ENCODE assay signal across 21 mouse cellular contexts in the genomic region with DNA sequence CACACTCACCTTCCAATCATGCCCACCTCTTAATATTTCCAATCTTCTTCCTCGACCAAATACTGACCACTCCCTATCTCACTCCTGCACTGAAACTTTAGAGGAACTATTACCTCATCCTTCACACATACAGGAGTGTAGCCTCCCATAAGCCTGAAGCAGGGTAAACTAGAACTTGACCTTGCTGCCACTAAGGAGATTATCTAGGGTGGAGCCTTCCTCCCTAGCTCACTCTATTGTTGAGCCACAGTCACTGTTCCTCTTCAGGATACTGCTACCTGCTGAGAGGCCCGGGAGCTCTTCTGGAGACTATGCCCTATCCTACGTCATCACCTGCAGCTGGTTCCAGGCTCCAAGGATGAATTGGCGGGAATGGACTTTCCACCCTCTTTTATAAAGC. TPM values are rescaled to one million over a fixed set of nuclear protein-coding genes. Genes with fewer than 3 reads are reported as not detected.
"Had no signal": no experiment of that assay in that cellular context is flagged by ENCODE, and none has a peak within 500 bp of the region (broad histone marks: within the 10 kb centered on the region; RNA-seq: fewer than 3 reads in every experiment).

No protein-coding gene starts in this region.

RNA-seq across cellular contexts. Expression of a gene that starts 8.3 kb away (rescaled TPM):
- total RNA-seq: heart, postnatal 10 days; heart, postnatal 14 days; heart, postnatal 25 days; heart, postnatal 36 days; heart, postnatal 4 days; hematopoietic stem cell, adult 5-6 weeks; hindbrain, postnatal 0 days; layer of hippocampus, adult 18-20 months; layer of hippocampus, adult 2 months; layer of hippocampus, adult 8-10 months; layer of hippocampus, postnatal 10 days; layer of hippocampus, postnatal 14 days; layer of hippocampus, postnatal 25 days; layer of hippocampus, postnatal 36 days; left cerebral cortex, adult 18-20 months; left cerebral cortex, adult 2 months; left cerebral cortex, adult 8-10 months had no signal
- polyA plus RNA-seq: heart, embryonic 14.5 days; heart, postnatal 0 days; hindbrain, postnatal 0 days; kidney, embryonic 14.5 days; kidney, postnatal 0 days had no signal
